Comparison of ENCODE assay signal across 23 mouse cellular contexts in genomic region chr11:39558287-39558686, GRCm38 (mm10).
DNase-seq lines count a peak whose midpoint lies in the region; ATAC-seq and TF ChIP-seq lines count a peak whose summit lies in the region.
"Had no signal": no experiment of that assay in that cellular context is flagged by ENCODE, and none has a peak within 500 bp of the region (broad histone marks: within the 10 kb centered on the region; RNA-seq: fewer than 3 reads in every experiment).

No protein-coding gene starts in this region.

- no peaks in the 10 kb centered on the region for H3K27me3 ChIP-seq in forebrain, postnatal 0 days (ENCODE audit: insufficient read depth, low read length)
- H3K27me3 ChIP-seq in forebrain, embryonic 16.5 days (replicated peaks; ENCODE audit: control insufficient read depth, insufficient read depth, low read length), result no peaks in the 10 kb centered on the region
- H3K27me3 ChIP-seq: CH12.LX; embryonic facial prominence, embryonic 12.5 days; kidney, embryonic 15.5 days; lung, embryonic 15.5 days; midbrain, embryonic 13.5 days had no signal

- ATAC-seq in forebrain, postnatal 0 days, result no peak
- no peak for ATAC-seq in forebrain, embryonic 16.5 days
- ATAC-seq in frontal cortex, adult (ENCODE audit: low TSS enrichment), result no peak
- ATAC-seq: intestine, embryonic 16.5 days; midbrain, embryonic 13.5 days had no signal

- peak; percentile 35 for DNase-seq in forebrain, postnatal 0 days
- DNase-seq in right cerebral cortex, postnatal 10 days (ENCODE audit: low spot score in 2 of 2), result peak; percentile 18 to 20
- no peak for DNase-seq in right cerebral cortex, postnatal 36 days (ENCODE audit: low spot score in 2 of 2)
- peak; percentile 16 to 38 for DNase-seq in layer of hippocampus, adult 2 months (ENCODE audit: low spot score in 2 of 2)
- DNase-seq in mesoderm, embryonic 11.5 days (ENCODE audit: low read depth, low spot score), result peak; percentile 7
- no peak for DNase-seq in cerebellum, adult 9-11 months
- DNase-seq: adrenal gland, postnatal 25 days; cerebellum, adult 2 months; gastrocnemius, postnatal 10 days; heart, adult 18-20 months; heart, postnatal 36 days; retina, postnatal 1 day; thymus, postnatal 36 days had no signal

- no peak overlapping the region for H3K27ac ChIP-seq in forebrain, postnatal 0 days (ENCODE audit: low read depth, low read length)
- H3K27ac ChIP-seq in forebrain, embryonic 16.5 days (ENCODE audit: low read length), result no peak overlapping the region
- no peak overlapping the region for H3K27ac ChIP-seq in layer of hippocampus, adult 2 months
- H3K27ac ChIP-seq: embryonic facial prominence, embryonic 12.5 days; kidney, embryonic 15.5 days; liver, embryonic 14.5 days; lung, embryonic 15.5 days; midbrain, embryonic 13.5 days had no signal

- no peaks in the 10 kb centered on the region for H3K9me3 ChIP-seq in forebrain, postnatal 0 days (ENCODE audit: low read length)
- H3K9me3 ChIP-seq in forebrain, embryonic 16.5 days (ENCODE audit: control insufficient read depth, low read length), result no peaks in the 10 kb centered on the region
- H3K9me3 ChIP-seq: embryonic facial prominence, embryonic 12.5 days; kidney, embryonic 15.5 days; lung, embryonic 15.5 days; midbrain, embryonic 13.5 days had no signal

- H3K36me3 ChIP-seq in forebrain, postnatal 0 days (ENCODE audit: insufficient read depth), result no peaks in the 10 kb centered on the region
- no peaks in the 10 kb centered on the region for H3K36me3 ChIP-seq in forebrain, embryonic 16.5 days (ENCODE audit: control insufficient read depth, insufficient read depth)
- H3K36me3 ChIP-seq: embryonic facial prominence, embryonic 12.5 days; kidney, embryonic 15.5 days; lung, embryonic 15.5 days; midbrain, embryonic 13.5 days had no signal

- H3K4me2 ChIP-seq in forebrain, postnatal 0 days (ENCODE audit: low read depth), result no peak overlapping the region
- H3K4me2 ChIP-seq in forebrain, embryonic 16.5 days (ENCODE audit: low read length), result no peak overlapping the region
- H3K4me2 ChIP-seq: embryonic facial prominence, embryonic 12.5 days; kidney, embryonic 15.5 days; lung, embryonic 15.5 days; midbrain, embryonic 13.5 days had no signal

- 43% methylated on average over 3 of the region's 3 CpGs for WGBS in forebrain, postnatal 0 days
- WGBS in forebrain, embryonic 16.5 days, result 41% methylated on average over 3 of the region's 3 CpGs

- no peak for TF ChIP-seq CTCF in forebrain, postnatal 0 days (IDR thresholded peaks at IDR 0.05; ENCODE audit: low read depth)
- no peak for TF ChIP-seq CTCF in layer of hippocampus, adult 2 months (conservative IDR thresholded peaks at IDR 0.05)

- H3K4me1 ChIP-seq in forebrain, postnatal 0 days (ENCODE audit: insufficient read depth), result no peaks in the 10 kb centered on the region
- no peaks in the 10 kb centered on the region for H3K4me1 ChIP-seq in forebrain, embryonic 16.5 days (replicated peaks; ENCODE audit: control insufficient read depth, insufficient read depth, low read length)
- H3K4me1 ChIP-seq: embryonic facial prominence, embryonic 12.5 days; kidney, embryonic 15.5 days; lung, embryonic 15.5 days; midbrain, embryonic 13.5 days had no signal

- H3K9ac ChIP-seq in forebrain, postnatal 0 days, result no peak overlapping the region
- no peak overlapping the region for H3K9ac ChIP-seq in forebrain, embryonic 16.5 days (replicated peaks; ENCODE audit: low read depth, low read length)
- H3K9ac ChIP-seq: embryonic facial prominence, embryonic 12.5 days; kidney, embryonic 15.5 days; liver, embryonic 14.5 days; lung, embryonic 15.5 days; midbrain, embryonic 13.5 days had no signal

- no peak overlapping the region for H3K4me3 ChIP-seq in forebrain, postnatal 0 days (ENCODE audit: low read depth, low read length)
- no peak overlapping the region for H3K4me3 ChIP-seq in forebrain, embryonic 16.5 days (replicated peaks; ENCODE audit: low read length)
- H3K4me3 ChIP-seq in layer of hippocampus, adult 2 months, result no peak overlapping the region
- H3K4me3 ChIP-seq: embryonic facial prominence, embryonic 12.5 days; erythroblast, embryonic 14.5 days; kidney, embryonic 15.5 days; lung, embryonic 15.5 days; midbrain, embryonic 13.5 days had no signal

Comparison
In these comparisons a context has a peak if more than half of its experiments do, and no peak if none do; other contexts are left out.
1. DNase-seq: peak in forebrain, postnatal 0 days (single experiment), right cerebral cortex, postnatal 10 days (2 of 2), layer of hippocampus, adult 2 months (2 of 2) and mesoderm, embryonic 11.5 days (single experiment); none in right cerebral cortex, postnatal 36 days (0 of 2) and cerebellum, adult 9-11 months (single experiment).